Mouse (Mus musculus) liver, embryonic 15.5 days (tissue): Measurements from ENCODE around the gene 2310061I04Rik. TPM values are rescaled to one million over a fixed set of nuclear protein-coding genes. Genes with fewer than 3 reads are reported as not detected.
"Not testable (repeated sequence)": the region's sequence is repeated elsewhere in the genome, so short reads cannot be mapped to it uniquely, and the experiment has no call there.

Experiments
- ATAC-seq: fragments of 200-750 bp; cut with Nextera tagmentation; 2 replicates; pipeline ENCODE4 v1.8.0; 2017; ENCODE audit warnings: moderate number of reproducible peaks, mild to moderate bottlenecking, moderate library complexity; ENCODE audit not compliant: insufficient read depth
- H3K27ac ChIP-seq: fragments of 300-500 bp; sonication (generic); replicated peaks from 2 replicates; pipeline ENCODE4 v1.5.1; 2015; ENCODE audit warnings: mild to moderate bottlenecking, inconsistent platforms
- H3K27me3 ChIP-seq: fragments of 300-500 bp; sonication (generic); 2 replicates; pipeline ENCODE4 v1.6.1; 2015; ENCODE audit warnings: mild to moderate bottlenecking, inconsistent platforms
- H3K36me3 ChIP-seq: fragments of 300-500 bp; sonication (generic); replicated peaks from 2 replicates; pipeline ENCODE4 v1.6.1; 2015; ENCODE audit warnings: moderate library complexity, mild to moderate bottlenecking, inconsistent platforms
- H3K4me1 ChIP-seq: fragments of 300-500 bp; sonication (generic); replicated peaks from 2 replicates; pipeline ENCODE4 v1.6.1; 2015; ENCODE audit warnings: inconsistent platforms
- H3K4me2 ChIP-seq: fragments of 300-500 bp; sonication (generic); 2 replicates; pipeline ENCODE4 v1.6.1; 2015; ENCODE audit warnings: moderate library complexity, mild to moderate bottlenecking, inconsistent platforms
- H3K4me3 ChIP-seq: fragments of 300-500 bp; sonication (generic); replicated peaks from 2 replicates; pipeline ENCODE4 v1.5.1; 2015; ENCODE audit warnings: mild to moderate bottlenecking, inconsistent platforms
- H3K9ac ChIP-seq: fragments of 300-500 bp; sonication (generic); 2 replicates; pipeline ENCODE4 v1.6.1; 2015; ENCODE audit warnings: moderate library complexity, mild to moderate bottlenecking, inconsistent platforms
- H3K9me3 ChIP-seq: fragments of 300-500 bp; sonication (generic); replicated peaks from 2 replicates; pipeline ENCODE4 v1.6.1; 2016; ENCODE audit warnings: inconsistent platforms
- WGBS: fragments of 180-500 bp; shearing (Covaris S2); methylation state at CpG from one replicate; pipeline ENCODE4 v1.1.7; 2015; ENCODE audit warnings: mixed read lengths; ENCODE audit not compliant: insufficient replicate concordance; 5-methylcytosine and 5-hydroxymethylcytosine counted together
- polyA plus RNA-seq: library from polyadenylated mRNA; unstranded; fragments of >200 nt; fragmentation: Nextera tagmentation; extraction: Ambion mirVana; gene quantifications from 2 replicates; pipeline ENCODE4 v1.2.1, GENCODE M21; 2015

2310061I04Rik gene
- 8.5 and 9.7 TPM in 2 replicates for polyA plus RNA-seq

DNA sequence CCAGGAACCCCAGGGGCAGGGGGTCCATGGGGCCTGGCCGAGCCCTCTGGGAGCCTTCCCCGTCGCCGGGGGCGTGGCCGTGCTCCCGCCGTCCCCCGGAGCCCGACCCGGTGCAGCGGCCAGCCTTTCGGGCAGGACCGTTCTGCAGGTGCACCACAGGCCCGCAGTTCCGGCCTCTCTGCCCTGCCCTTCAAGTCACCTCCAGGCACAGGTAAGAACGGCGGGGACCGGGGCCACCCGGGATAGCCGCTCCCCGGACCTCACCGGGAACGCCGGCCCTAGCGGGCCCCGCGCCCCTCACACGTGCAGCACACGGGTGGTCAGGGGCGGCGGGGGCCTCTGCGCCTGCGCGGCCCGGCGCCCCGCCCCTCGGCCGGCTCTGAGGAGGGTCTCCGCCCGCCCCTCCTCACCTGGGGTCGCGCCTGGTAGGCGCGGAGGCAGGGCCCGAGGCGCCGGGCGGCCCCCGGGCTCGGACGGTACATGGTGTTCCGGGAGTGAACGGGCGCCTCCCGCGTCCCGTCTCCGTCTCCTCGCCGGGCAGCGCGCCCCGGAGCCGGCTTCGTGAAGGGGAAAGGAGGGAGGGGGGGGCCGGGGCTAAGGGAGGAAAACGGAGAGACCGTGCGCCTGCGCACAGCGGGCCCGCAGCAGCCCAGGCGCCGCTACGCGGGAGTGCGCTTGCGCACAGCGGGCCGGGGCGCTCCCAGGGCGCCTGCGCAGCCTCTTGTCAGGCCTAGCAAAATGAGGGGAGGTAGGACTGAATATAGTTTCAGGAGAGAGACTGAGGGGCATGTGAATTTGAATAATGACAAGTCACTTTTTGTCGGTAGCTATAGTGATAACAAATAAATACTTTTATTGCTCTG lies at the start of gene 2310061I04Rik:
2310061I04Rik (minus strand) TSS at position 651 of the 863 bp plus-strand sequence.
- under 1% methylated on average over 86 of the region's 86 CpGs for WGBS

DNA sequence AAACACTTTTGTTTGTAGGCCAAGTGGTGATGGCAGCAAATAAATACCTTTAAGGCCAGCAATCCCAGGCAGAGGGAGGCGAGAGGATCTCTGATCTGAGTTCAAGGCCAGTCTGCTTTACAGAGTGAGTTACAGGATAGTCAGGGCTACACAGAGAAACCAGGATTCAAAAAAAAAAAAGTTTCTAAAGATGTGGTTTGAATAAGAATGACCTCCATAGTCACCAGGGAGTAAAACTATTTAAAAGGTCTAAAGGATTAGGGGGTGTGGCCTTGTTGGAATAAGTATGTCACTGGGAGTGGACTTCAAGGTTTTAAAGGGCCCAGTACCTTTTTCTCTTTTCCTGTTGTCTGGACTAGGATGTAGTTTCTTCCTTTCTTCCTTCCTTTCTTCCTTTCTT lies 42.7 kb upstream of the 2310061I04Rik start:
- Histone ChIP-seq H3K4me2 (no peak overlapping the region), H3K36me3 (no peaks in the 10 kb centered on the region), H3K27me3 (no peaks in the 10 kb centered on the region), H3K9ac (no peak overlapping the region), H3K27ac (no peak overlapping the region), H3K4me1 (no peaks in the 10 kb centered on the region), H3K9me3 (no peaks in the 10 kb centered on the region), H3K4me3 (no peak overlapping the region)
- ATAC-seq = no peak
- 42% methylated on average over 1 of the region's 1 CpGs for WGBS

More for the DNA sequence above, at the start of gene 2310061I04Rik:
- Histone ChIP-seq H3K27me3 (no peaks in the 10 kb centered on the region), H3K4me2 (peak within 1 kb of the TSS; percentile 98), H3K36me3 (peaks cover 26% of the 10 kb centered on the region), H3K27ac (peak within 1 kb of the TSS; percentile 86), H3K9me3 (no peaks in the 10 kb centered on the region), H3K9ac (peak within 1 kb of the TSS; percentile 93), H3K4me1 (peaks cover 45% of the 10 kb centered on the region), H3K4me3 (peak within 1 kb of the TSS; percentile 95)
- ATAC-seq = peak; percentile 88

DNA sequence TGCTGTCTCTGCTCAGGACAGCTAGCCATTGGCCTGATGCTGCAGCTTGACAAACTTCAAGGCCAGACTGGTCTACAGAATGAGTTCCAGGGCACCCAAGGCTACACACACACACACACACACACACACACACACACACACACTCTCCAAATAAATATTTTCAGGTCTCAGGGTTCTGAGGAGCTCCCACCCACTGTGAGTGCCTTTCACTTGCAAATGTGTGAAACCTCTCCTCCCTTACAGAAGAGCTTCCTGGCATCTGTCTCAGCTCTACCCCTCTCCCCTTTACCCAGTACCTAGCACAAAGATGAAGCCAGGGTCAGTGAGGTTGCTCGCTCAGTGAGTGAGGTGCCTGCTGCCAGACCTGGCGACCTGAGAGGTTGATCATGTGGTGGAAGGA lies 41.9 kb upstream of the 2310061I04Rik start:
- WGBS = 48% methylated on average over 2 of the region's 2 CpGs
- Histone ChIP-seq H3K4me2 (no peak overlapping the region), H3K27me3 (no peaks in the 10 kb centered on the region), H3K36me3 (no peaks in the 10 kb centered on the region), H3K27ac (no peak overlapping the region), H3K9ac (no peak overlapping the region), H3K4me1 (no peaks in the 10 kb centered on the region), H3K9me3 (no peaks in the 10 kb centered on the region), H3K4me3 (no peak overlapping the region)
- no peak for ATAC-seq

DNA sequence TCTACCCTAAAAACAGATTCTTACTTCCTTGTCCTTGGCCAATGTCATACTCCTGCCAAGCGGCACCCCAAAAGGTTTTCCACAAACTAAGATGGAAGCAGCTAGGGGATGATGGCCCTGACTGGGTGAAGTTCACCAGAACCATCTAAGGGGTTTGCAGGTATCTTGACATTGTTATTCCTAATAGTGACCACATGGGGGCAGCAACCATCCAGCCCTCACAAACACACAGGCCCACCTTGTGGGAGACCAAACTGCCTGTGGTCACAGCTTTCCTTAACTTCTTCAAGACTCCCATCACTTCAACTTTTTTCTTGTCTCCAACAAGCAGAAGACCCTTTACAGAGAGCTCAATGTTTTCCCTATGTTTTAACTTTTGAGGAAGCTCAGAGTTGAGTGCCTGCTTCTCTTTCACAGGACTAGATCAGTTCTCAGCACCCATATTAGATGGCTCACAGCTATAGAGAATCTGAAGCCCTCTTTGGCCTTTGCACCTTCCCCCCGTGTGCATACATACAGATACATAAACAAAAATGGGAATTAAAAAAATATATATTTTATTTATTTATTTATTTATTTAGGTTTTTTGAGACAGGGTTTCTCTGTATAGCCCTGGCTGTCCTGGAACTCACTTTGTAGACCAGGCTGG lies 40.6 kb upstream of the 2310061I04Rik start:
- Histone ChIP-seq H3K9ac (no peak overlapping the region), H3K27ac (no peak overlapping the region), H3K4me3 (no peak overlapping the region), H3K9me3 (no peaks in the 10 kb centered on the region), H3K4me2 (no peak overlapping the region), H3K36me3 (0 out of 2 replicates have a peak, but pooled peaks cover under 1% of the 10 kb centered on the region), H3K4me1 (no peaks in the 10 kb centered on the region), H3K27me3 (no peaks in the 10 kb centered on the region)
- 21% methylated on average over 2 of the region's 2 CpGs for WGBS
- peak; percentile 49; the same call in 1 of the 2 replicates for ATAC-seq

DNA sequence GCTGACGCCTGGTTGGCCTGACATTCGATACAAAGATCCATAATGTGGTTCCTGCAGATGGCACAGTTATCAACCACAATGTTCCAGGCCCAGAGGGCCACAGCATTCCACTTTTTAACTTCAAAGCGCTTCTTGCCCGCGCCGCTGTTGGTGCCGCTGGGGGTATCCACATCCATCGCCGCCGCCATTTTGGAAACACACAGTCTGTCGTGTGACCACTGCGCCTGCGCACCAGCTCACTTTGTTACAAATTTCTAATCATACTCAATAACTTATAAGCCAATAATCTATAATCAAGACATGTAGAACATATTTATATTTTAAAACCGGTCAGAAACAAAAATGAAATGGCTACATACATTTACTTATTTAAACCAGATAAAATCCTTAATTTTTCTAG lies 38.5 kb upstream of the 2310061I04Rik start:
- not testable (repeated sequence) for H3K27ac ChIP-seq, H3K9ac ChIP-seq, H3K27me3 ChIP-seq, H3K4me3 ChIP-seq, H3K4me1 ChIP-seq, H3K9me3 ChIP-seq, H3K4me2 ChIP-seq, ATAC-seq
- 84% methylated on average over 14 of the region's 14 CpGs for WGBS
- H3K36me3 ChIP-seq = peaks cover 12% of the 10 kb centered on the region

DNA sequence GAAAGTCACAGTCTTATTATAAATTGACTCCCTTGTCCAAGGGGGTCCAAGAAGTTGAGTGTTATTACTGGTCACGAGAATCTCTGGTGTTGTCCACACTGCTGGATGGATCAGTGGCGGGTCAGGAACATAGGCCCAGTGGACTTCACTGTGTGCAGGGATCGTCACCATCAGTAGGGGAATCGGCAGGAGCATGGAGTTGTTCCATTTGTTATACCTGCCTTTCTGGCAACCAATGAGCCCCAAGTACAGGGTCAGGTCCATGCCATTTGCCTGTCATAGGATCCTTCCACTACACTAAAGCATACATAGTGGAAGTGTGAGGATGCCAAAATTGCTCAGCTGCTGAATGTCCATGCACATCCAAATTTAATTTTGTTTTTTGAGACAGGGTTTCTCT lies 35.4 kb upstream of the 2310061I04Rik start:
- ATAC-seq = no peak
- Histone ChIP-seq H3K4me1 (peaks cover 13% of the 10 kb centered on the region), H3K27me3 (no peaks in the 10 kb centered on the region), H3K4me3 (no peak overlapping the region), H3K4me2 (no peak overlapping the region), H3K27ac (no peak overlapping the region), H3K9ac (no peak overlapping the region), H3K36me3 (peaks cover 43% of the 10 kb centered on the region), H3K9me3 (no peaks in the 10 kb centered on the region)
- 80% methylated on average over 4 of the region's 4 CpGs for WGBS

DNA sequence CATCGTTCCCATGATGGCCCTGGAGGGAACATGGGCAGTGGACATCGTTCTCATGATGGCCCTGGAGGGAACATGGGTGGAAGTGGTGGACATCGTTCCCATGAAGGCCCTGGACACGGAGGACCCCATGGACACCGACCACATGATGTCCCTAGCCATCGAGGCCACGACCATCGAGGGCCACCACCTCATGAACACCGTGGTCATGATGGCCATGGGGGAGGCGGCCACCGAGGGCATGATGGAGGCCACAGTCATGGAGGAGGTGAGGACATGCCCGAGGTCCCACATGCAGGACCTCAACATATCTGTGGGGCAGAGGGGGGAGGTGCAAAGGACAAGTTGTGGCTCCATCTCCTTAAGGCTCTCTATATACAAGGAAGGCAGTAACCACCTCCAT lies 33.4 kb upstream of the 2310061I04Rik start:
- Histone ChIP-seq H3K9ac (no peak overlapping the region), H3K4me3 (no peak overlapping the region), H3K27me3 (no peaks in the 10 kb centered on the region), H3K36me3 (peaks cover 62% of the 10 kb centered on the region), H3K4me1 (peaks cover 31% of the 10 kb centered on the region), H3K4me2 (no peak overlapping the region), H3K27ac (no peak overlapping the region), H3K9me3 (no peaks in the 10 kb centered on the region)
- no peak for ATAC-seq
- WGBS = 93% methylated on average over 12 of the region's 12 CpGs

DNA sequence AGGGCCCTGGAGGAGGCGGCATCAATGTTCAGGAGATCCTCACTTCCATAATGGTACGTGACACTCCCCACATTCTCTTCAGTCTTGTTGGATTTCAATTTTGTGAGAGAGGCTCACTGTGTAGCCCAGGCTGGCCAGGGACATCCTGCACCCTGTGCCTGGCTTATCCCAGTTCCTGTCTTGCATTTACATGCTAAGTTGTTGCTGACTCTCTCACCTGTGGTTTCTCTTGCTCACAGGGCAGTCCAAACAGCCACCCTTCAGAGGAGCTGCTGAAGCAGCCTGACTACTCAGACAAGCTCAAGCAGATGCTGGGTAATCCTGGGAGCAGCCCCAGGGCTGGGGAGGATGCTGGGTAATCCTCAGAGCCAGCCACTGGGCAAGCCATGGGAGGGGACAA lies 32.3 kb upstream of the 2310061I04Rik start:
- H3K4me3 ChIP-seq = no peak overlapping the region
- no peak overlapping the region for H3K4me2 ChIP-seq
- no peaks in the 10 kb centered on the region for H3K9me3 ChIP-seq
- H3K4me1 ChIP-seq = peaks cover 42% of the 10 kb centered on the region
- no peak overlapping the region for H3K27ac ChIP-seq
- no peak overlapping the region for H3K9ac ChIP-seq
- WGBS = 90% methylated on average over 2 of the region's 2 CpGs
- H3K36me3 ChIP-seq = peaks cover 73% of the 10 kb centered on the region
- ATAC-seq = no peak
- no peaks in the 10 kb centered on the region for H3K27me3 ChIP-seq

DNA sequence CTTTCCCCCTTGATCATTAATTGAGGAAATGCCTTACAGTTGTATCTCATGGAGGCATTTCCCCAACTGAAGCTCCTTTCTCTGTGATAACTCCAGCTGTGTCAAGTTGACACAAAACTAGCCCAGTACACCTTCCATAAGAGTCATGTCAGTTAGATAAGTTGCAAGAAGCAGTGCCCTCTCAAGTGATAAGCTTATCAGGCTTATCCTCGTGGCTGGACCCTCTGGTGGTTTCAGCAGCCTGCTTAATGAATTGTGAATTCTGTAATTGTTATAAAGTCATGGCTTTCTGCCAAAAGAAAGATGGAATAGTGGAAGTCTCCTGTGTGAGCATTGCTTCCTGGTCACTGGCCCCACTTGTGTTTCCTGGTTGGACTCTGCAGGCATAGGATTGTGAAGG lies 30.2 kb upstream of the 2310061I04Rik start:
- Histone ChIP-seq H3K27ac (peak overlapping the region; percentile 77), H3K27me3 (no peaks in the 10 kb centered on the region), H3K9me3 (no peaks in the 10 kb centered on the region), H3K9ac (no peak overlapping the region), H3K36me3 (peaks cover 90% of the 10 kb centered on the region), H3K4me1 (peaks cover 62% of the 10 kb centered on the region), H3K4me2 (0 out of 2 replicates have a peak overlapping the region, but pooled peaks have one; percentile 40), H3K4me3 (no peak overlapping the region)
- ATAC-seq = peak; percentile 84
- 14% methylated on average over 1 of the region's 1 CpGs for WGBS

DNA sequence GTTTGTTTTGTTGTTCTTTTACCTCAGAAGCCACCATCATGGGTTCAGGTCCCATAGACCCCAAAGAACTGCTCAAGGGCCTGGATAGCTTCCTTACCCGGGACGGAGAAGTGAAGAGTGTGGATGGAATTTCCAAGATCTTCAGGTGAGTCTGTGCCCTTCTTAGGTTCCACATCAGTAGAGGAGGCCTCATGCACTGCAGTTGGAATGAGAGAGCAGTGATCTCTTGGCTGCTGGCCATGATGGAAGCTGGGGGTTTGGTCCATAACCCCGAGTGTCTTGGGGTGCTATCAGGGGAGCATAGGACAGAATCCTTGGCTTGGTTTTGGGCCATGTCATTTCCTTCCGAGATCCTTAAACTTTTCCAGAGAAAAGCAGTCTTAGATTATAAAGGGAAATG lies 26.1 kb upstream of the 2310061I04Rik start:
- Histone ChIP-seq H3K4me2 (no peak overlapping the region), H3K4me1 (peaks cover 91% of the 10 kb centered on the region), H3K4me3 (no peak overlapping the region), H3K9ac (no peak overlapping the region), H3K27ac (peak overlapping the region; percentile 19; the same call in 1 of the 2 replicates), H3K27me3 (no peaks in the 10 kb centered on the region), H3K9me3 (no peaks in the 10 kb centered on the region), H3K36me3 (peaks cover 78% of the 10 kb centered on the region)
- no peak for ATAC-seq
- WGBS = 83% methylated on average over 4 of the region's 4 CpGs

DNA sequence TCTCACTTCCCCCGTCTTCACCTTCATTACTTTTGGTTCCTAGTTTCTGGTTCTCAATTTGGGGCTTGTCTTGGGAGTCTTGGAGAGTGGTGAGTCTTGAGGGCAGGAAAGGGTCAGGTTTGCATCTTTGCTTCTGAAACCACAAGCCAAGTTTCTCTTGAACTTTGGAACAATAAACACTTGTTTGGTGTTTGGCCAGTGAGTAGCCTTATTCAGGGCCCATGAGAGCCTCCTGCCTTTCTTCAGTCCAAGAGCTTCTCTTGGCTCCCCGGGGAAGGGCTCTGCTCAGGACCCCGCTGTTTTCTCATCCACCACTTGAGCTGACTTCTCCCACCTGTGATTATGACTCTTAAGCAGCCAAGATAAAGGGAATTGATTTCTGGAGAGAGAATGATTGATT lies 25.3 kb upstream of the 2310061I04Rik start:
- Histone ChIP-seq H3K27me3 (no peaks in the 10 kb centered on the region), H3K36me3 (peaks cover 74% of the 10 kb centered on the region), H3K9ac (no peak overlapping the region), H3K4me1 (peaks cover 84% of the 10 kb centered on the region), H3K9me3 (no peaks in the 10 kb centered on the region), H3K4me2 (no peak overlapping the region), H3K27ac (peak overlapping the region; percentile 19), H3K4me3 (no peak overlapping the region)
- ATAC-seq = no peak
- WGBS = 80% methylated on average over 3 of the region's 3 CpGs
